Mouse (Mus musculus): ENCODE data around the gene Ugt1a10.
"Not testable (repeated sequence)": the region's sequence is repeated elsewhere in the genome, so short reads cannot be mapped to it uniquely, and the experiment has no call there.

Gene Ugt1a10

DNA sequence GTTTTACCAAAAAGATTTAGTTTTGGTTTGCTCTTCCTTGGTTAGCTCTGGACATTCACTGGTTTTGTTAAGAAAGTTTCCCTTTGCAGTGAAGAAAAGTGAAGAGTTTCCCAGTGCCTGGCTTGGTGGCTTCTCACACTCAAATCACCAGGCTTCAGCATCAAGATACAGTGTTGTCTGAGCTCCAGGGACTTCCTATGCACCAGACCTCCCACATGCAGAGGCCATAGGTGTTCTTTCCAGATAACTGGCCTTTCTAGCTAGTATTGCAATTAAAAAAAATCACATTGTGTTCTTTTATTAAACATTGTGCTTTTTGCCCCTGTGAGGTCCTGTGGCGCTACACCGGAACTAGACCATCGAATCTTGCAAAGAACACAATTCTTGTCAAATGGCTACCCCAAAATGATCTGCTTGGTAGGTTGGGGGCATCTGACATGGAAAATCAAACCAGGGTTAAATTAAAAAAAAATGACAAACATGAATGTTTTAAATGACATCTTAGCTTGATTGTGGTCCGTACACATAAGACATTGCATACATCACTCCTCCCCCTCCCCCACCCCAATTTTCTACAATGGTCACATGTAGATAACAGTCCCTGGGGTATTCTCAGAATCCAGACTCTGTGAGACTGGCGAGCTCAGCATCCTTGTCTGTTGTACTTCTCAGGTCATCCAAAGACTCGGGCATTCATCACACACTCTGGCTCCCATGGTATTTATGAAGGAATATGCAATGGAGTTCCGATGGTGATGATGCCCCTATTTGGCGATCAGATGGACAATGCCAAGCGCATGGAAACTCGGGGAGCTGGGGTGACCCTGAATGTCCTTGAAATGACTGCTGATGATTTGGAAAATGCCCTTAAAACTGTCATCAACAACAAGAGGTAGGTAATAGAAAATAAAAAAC lies 160.5 kb downstream of the Ugt1a10 start:
- no peak for DNase-seq

DNA sequence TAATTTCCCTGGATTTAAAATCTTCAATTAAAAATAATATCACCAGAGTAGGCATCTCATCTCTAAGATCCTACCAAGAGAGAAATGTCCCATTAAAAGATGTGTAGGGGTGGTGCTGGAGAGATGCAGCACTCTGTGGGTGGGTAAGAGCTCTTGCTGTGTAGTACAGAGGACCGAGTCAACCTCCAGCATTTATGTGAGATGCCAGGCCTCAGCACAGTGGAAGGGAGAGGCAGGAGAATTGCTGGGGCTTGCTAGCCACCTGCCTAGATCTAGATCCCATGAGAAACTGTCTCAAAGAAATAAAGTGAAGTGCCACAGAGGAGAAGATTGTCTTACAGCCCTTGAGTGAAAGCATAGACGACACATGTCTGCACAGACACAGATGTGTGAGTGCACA lies 161.4 kb downstream of the Ugt1a10 start:
- no peak for DNase-seq

DNA sequence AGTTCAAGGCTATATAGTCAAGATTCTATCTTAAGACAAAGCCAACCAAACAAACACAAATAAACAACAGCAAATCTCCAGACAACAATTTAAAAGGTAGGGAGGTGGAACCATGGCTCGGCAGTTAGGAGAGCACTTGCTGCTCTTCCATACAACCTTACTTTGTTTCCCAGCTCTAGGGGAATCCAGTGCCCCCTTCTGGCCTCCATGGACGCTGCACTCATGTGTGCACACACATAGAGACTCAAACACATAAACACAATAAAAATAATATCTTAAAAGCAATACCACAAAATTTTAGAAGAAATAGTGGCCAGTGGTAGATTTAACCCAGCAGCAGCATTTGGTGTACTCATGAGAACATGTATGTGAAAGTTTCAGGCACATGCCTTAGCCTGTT lies 162.0 kb downstream of the Ugt1a10 start:
- no peak for DNase-seq

DNA sequence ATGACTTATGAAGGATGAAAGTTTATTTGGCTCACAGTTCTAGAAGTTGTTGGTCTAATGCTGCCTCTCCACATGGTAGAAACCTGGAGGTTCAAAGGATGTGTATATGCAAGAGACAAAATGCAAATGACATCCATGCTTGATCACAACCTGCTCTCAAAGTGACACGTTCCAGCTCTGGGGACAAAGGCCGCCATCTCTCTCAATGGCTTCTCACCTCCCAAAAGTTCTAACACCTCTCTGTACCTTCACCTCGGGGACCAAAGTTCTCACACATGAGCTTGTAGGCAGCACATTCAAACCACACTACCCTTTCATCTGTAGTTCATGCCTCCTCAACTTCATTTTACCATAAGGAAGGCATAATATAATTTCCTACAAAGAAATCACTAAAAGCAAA lies 162.4 kb downstream of the Ugt1a10 start:
- DNase-seq, result no peak

DNA sequence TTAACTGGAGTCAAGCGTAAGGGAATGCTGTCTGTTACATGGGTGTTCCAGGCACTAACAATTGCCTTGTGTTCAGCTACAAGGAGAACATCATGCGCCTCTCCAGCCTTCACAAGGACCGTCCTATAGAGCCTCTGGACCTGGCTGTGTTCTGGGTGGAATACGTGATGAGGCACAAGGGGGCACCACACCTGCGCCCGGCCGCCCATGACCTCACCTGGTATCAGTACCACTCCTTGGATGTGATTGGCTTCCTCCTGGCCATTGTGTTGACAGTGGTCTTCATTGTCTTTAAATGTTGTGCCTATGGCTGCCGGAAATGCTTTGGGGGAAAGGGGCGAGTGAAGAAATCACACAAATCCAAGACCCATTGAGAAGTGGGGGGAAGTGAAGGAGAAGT lies 162.9 kb downstream of the Ugt1a10 start:
- no peak for DNase-seq

DNA sequence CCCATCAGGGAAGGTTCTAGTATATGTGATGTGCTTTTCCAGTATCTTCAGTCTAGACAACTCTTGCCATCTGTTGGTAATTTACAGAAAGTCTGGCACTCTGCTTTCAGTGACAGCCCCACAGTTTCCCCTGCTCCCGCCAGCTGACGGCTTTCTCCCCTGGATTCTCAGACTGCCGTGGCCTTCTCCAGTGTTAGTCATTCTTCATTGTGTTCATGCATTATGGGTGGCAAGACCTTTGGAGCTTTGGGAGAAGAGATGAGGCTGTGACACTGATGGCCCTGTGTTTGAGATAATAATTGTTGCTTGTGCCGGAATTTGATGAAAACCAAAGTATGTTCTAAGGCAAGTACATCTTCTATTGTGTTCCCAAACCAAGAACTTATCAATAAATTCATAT lies 163.4 kb downstream of the Ugt1a10 start:
- no peak for DNase-seq

DNA sequence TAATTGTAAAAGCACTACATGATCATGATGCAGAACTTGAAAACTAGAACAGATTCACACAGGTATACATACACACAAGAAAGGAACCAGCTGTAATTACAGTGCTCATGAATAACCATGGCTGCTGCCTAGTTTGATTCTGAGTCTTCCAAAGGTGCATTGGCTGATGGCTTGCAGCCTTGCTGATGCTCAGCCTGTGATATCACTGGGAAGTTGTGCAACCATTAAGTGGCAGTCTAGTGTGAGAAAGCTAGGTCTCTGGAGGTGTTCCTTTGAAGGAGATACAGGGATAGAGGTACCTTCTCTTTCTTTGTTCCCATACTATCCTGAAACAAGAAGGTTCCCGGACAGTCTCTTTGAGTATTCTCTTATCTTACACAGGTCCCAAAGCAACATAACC lies 163.9 kb downstream of the Ugt1a10 start:
- no peak for DNase-seq

DNA sequence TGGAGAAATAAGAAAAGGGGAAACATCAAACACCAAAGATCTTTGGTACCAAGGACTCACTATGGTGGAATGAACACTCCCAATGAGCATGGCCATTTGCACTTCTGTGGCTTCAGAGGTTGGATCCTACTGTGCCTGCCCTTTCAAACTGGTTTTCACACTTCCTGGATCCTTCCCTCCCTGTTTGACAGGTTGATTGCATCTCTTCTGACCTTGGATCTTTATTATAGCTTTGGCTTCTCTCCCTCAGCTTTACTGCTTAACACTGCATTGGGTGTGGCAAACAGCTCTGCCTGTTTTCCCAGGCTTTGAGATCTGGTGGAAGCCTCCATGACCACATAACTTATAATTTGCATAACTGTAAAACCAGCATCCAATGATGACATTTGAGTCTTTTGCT lies 165.1 kb downstream of the Ugt1a10 start:
- no peak for DNase-seq

DNA sequence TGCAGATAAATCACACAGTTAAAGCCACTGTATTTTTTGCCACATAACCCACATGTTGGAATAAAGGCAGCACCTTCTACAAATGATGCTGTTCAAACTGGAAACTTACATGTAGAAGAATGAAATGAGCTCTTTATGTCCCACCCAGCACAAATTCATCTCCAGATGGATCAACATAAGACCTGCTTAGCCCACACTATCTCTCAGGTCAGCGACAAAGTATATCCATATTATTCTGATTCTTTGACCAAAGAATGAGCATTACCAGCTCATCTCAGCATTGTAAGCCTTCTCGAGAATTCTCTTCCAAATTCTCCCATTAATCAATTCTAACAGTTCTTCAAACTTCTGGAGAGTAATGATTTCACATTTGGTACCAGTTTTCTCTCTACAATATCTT lies 167.0 kb downstream of the Ugt1a10 start:
- DNase-seq, result no peak

DNA sequence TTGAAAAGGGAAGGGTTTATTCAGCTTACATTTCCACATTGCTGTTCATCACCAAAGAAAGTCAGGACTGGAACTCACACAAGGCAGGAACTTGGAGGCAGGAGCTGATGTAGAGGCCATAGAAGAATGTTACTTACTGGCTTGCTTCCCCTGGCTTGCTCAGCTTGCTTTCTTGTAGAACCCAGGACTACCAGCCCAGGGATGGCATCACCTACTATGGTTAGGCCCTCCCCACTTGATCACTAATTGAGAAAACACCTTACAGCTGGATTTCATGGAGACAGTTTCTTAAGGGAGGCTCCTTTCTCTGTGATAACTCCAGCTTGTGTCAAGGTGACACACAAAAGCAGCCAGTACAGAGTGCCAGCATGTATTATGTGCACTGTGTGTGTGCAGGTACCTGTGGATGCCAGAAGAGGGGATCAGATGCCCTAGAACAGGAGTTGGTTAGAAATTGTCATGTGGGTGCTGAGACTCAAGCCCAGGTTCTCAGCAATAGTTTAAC lies 167.9 kb downstream of the Ugt1a10 start:
- DNase-seq, result not testable (repeated sequence)

DNA sequence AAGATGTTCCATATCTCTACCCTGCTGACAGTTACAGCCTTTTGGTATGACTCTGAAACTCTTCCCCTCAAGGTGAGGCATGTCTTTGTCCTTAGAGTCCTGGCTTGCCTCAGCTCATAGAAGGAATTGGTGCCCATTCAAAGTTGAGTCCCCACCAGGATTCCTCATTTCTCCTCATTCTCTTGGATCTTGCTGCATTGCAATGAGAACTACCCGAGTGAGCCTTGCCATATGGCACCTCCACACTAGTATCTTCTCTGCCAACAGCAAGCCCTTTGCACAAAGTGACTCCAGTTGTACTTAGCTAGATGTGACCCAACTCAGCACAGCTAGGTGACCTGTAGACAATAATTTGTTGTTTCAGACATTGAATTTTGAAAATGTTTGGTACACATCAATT lies 168.4 kb downstream of the Ugt1a10 start:
- DNase-seq, result no peak

DNA sequence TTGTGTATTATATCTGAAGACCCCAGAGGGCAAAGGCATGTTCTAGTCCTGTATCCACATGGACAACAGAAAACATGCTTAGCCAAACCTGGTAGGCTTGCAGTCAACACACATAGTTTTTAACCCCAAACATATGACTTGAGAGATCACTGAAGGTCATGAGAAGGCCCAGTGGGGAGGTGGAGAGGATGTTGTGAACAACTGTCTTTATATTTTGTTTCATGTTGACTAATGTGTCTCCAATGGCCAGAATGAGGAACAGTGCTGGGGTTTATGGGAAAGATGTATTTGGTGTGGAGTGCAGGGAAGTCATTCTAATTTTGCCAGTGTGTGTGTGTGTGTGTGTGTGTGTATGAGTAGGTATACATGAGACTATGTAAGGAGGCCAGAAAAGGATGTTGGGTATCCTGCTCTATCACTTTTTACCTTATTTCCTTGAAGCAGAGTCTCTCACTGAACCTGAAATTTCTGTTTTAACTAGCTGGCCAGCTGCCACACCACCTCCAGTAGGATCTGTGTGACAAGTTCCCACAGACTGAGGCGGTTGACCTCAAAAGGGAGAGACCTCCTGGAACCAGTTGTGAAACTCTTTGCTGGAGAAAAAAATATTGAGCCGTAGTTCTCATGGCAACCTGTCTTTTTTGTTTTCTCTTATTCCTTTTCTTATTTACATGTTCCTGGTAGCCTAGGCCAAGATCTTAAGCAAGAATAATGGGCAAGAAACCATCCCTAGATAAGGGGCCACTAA lies 169.0 kb downstream of the Ugt1a10 start:
- DNase-seq, result no peak

DNA sequence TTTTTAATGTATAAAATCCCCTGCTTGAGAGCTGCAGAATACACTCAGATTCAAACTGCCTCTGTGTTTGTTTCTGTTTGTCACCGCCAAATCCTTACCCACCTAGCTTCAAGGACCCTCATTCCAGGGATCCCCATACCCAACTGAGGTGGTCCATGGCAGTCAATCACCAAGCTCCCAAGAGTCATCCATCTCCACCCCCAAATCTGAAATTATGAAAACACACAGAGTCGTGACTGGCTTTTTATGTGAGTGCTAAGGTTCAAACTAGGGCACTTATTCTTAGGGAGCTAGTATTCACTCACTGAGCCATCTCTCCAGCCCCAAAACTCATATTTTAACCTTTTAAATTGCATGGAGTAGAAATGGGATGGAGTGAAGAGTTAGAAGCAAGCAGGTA lies 170.1 kb downstream of the Ugt1a10 start:
- DNase-seq, result not testable (repeated sequence)

DNA sequence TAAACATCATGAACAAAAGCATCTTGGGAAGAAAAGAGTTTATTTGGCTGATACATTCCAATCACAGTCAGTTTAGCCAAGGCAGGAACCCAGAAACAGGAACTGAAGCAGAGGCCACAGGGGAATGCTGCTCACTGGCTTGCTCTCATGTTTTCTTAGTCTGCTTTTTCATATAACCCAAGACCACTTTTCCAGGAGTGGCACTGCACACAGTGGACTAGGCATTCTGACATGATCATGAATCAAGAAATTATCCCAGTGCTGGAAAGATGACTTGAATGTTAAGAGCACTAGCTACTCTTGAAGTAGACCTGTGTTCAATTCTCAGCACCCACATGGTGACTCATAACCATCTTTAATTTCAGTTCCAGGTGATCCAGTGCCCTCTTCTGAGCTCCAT lies 170.6 kb downstream of the Ugt1a10 start:
- DNase-seq, result no peak

DNA sequence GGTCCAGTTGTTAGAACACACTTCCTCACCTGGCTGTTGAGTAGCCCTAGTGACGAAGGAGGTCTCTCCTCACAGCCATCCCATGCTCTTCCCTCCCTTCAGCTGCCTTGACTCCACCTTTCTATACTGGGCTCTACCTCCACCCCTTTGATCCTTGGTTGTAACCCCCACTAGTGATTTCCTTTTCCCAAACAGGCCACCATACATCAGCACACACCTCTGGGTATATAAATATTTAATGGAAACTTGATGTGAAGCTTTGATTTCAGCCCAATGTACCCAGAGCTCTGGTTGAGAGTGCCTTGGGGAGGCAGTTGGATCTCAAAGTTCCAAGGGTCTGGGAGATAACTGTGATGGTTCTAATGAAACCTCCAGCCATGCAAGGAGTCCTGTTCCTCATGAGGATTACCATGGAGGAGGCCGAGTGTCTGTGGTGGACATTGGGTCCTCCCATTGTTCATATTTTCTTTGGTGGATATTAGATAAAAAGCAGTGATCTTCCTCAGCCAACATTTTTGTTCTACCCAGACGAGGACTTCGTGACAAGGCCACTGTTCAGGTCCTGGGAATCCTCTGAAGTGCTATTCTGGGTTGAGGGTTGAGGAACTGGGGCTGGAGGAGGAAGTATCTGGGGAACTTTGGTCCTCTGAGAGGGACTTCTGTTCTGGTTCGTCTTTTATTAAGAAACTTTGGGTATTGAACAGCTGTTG lies 171.6 kb downstream of the Ugt1a10 start, which contains the start of gene Mroh2a:
TSS of gene Mroh2a (plus strand) at position 317 of the 710 bp plus-strand sequence.
- no peak for DNase-seq

DNA sequence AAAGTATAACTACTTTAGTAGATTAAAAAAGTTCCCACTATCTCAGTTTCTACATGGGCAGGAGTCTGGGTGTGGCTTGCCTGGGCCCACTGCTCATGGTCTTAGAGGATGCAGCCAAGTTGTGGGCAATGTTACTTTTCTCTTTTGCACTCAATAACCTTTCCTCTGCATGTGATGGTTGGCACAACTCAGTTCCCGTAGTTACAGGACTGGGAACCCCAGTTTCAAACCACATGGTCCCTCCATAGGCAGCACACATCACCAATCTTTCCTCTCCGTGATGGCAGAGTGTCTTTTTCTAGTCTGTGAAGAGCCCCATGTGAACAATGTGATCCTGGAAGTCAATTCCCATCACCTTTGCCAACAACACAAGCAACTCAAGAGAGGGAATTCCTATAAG lies 172.3 kb downstream of the Ugt1a10 start:
- no peak for DNase-seq

DNA sequence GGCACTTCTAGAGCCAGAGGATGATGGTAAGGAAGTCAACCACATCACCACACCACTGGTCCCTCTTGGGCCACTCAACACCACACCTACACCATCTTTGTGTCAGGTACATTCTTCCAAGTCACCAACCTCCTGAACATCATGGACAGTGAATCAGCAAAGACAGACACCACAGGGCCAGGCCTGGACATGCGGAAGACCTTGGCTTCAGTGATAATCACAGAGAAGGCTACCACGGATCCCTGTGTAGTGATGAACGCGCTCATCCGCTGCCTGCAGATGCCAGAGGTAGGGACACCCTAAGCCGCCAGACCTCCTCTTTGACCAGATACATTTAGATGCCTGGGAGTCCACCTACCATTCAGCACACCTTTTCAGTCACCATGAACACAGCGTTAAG lies 172.9 kb downstream of the Ugt1a10 start:
- no peak for DNase-seq

DNA sequence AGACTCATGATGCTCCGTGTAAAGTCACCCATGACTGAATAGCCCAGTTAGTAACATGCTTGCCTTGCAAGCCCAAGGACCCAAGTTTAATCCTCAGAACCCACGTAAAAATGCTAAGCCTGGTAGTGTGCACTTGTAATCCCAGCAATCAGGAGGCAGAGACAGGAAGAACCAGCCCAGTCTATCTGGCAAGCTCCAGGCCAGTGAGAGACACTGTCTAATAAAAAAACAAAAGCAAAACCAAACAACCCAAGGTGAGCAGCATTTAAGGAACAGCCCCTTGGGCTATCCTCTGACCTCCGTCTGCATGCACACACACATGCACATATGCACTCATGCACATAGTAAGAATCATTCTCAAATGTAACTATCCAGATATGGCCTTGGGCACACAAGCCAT lies 174.4 kb downstream of the Ugt1a10 start:
- no peak for DNase-seq

DNA sequence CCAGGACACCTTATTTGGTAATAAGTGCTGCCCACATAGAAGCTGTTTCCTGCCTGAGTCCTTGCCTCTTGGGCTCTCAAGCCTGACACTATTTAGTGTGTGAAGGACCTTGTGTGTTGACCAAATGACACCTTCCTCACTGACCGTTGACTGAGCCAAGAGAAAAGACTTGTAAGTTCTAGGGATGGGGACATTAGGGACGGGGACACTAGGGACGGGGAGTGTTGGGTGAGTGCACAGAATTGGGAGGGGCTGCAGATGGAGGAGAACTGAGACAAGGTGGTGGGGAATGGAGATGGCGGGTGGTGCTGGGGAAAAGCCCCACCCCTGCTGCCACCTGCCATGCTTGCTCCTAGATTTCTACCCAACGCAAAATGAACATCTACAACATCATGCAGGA lies 174.8 kb downstream of the Ugt1a10 start:
- no peak for DNase-seq

DNA sequence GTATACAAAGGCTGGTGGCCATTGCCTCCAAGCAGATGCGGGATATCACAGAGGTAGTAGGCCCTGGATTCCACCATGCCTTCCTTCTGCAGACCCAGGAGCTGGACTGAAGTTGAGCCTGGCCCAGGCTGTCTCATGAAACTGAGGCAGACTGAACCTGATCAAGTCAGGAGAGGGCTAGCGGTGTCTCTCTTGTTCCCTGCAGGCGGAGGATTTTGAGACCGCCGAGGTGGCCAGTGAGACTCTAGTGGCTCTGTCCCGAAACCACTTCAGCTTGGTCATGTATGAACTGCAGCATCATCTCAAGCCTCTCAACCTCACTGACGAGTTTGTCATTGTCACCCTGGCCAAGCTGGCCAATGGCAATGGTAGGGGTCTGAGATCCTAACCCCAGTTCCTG lies 175.2 kb downstream of the Ugt1a10 start:
- no peak for DNase-seq

DNA sequence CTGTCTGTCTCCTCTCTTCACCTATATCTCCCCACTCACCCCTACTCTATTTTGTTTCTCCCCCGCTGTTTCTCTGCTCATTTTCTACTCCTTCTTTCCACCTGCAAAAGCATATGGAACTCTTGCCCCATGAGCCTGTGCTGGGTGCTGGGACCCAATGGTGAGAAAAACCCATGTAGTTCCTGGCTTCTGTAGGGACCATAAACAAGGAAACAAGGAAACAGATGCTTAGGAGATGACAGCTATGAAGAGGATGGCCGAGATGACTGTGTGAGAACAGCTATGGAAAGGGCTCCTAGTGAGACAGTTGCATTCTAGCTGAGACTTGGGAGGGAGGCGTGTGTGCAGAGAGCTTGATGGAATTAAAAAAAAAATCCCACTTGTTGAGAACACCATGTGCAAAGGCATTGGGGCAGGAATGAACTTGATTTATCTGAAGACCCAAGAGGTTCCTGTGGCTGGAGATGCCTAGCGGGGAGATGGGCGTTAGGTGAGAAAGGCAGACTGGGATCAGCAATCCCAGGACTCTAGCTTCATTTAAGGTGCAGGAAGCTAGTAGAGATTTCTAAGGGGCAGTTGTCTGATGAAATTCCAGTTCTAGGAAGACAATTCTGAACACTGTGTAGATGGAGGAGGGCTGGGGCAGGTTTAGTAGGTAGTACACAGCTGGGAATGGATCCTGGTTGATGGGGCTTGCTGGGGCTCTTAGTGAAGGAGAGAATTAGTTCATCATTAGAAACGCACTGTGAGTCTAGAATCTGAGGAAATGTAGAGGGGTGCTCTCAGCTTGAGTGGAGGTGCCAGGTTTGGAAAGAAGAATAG lies 176.0 kb downstream of the Ugt1a10 start:
- DNase-seq, result no peak

DNA sequence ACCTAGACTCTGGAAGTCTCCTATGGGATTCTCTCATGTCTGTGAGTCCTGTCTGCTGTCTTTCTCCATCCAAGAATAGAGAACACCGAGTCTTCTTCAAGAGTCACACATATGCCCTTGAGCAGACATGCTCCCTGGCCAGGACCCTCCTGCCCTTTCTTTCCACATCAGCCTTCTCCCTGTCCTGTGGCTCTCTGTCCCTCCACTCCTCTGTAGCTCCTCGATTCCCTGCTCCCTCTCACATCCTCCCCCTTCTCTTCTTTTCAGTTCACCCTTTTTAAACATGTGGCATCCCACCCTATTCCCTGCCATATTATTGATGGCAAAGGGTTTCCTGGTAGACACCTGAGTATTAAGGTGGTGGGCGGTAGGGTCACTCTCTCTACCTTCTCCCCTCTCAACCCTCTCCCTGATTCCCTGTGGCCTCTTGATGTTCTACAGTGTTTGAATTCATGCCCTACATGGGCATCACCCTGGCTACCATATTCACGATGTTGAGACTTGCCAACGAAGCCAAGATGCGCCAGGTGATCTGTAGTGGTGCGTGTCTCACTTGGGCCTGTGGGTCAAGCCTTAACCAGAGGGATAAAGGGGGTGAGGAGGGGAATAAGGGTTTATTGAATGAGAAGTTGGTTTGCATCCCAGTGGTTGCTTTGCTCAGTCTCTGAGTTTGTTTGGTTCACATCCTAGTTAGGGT lies 176.8 kb downstream of the Ugt1a10 start:
- no peak for DNase-seq

Data from cerebellum, adult 8-10 months (tissue).